Mouse (Mus musculus) midbrain, embryonic 10.5 days (tissue): ENCODE results near the gene Gpr25. TPM values are rescaled to one million over a fixed set of nuclear protein-coding genes. Genes with fewer than 3 reads are reported as not detected.

Source experiments
- DNase-seq: peaks from one replicate; pipeline ENCODE4 v3.0.0-alpha.2; 2017; ENCODE audit warnings: low spot score
- H3K27ac ChIP-seq: fragments of 300-500 bp; sonication (generic); replicated peaks from 2 replicates; pipeline ENCODE4 v1.5.1; 2016; ENCODE audit warnings: mild to moderate bottlenecking
- H3K27me3 ChIP-seq: fragments of 300-500 bp; sonication (generic); 2 replicates; pipeline ENCODE4 v1.6.1; 2016; ENCODE audit warnings: low read depth, mild to moderate bottlenecking; ENCODE audit not compliant: poor library complexity, severe bottlenecking
- H3K36me3 ChIP-seq: fragments of 300-500 bp; sonication (generic); 2 replicates; pipeline ENCODE4 v1.6.1; 2016; ENCODE audit warnings: mild to moderate bottlenecking, moderate library complexity
- H3K4me1 ChIP-seq: fragments of 300-500 bp; sonication (generic); 2 replicates; pipeline ENCODE4 v1.6.1; 2016
- H3K4me3 ChIP-seq: fragments of 300-500 bp; sonication (generic); 2 replicates; pipeline ENCODE4 v1.5.1; 2016; ENCODE audit warnings: mild to moderate bottlenecking, moderate library complexity
- H3K9me3 ChIP-seq: fragments of 300-500 bp; sonication (generic); replicated peaks from 2 replicates; pipeline ENCODE4 v1.6.1; 2016; ENCODE audit warnings: mild to moderate bottlenecking
- WGBS: fragments of 180-500 bp; shearing (Covaris S2); methylation state at CpG from one replicate; pipeline ENCODE4 v1.1.7; 2016; 5-methylcytosine and 5-hydroxymethylcytosine counted together
- polyA plus RNA-seq: library from polyadenylated mRNA; unstranded; fragments of >200 nt; fragmentation: Nextera tagmentation; extraction: Ambion mirVana; gene quantifications from 2 replicates; pipeline ENCODE4 v1.2.1, GENCODE M21; 2016

The Gpr25 gene
- polyA plus RNA-seq, 1 experiment from 2014 or later = not detected

DNA sequence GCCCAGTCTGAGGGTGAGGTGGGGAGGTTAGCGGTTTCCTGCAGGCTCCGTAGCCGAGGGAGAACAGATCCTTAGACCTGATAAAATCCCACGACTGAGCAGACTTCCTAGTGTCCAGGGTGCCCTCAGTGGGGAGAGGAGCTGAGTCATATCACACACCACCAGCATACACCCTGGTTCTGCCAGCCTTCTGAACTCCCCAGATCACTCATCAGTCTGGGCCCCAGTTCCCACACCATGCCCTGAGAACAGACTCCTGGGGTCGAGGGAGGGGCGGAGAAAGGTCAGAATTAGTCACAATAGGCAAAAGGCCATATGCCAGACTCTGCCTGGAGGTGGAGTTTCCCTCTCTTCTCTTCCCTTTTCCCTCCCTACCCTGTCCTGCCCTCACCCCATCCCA, 5.5 kb downstream of the Gpr25 start:
- Histone ChIP-seq H3K4me3 (no peak overlapping the region), H3K9me3 (no peaks in the 10 kb centered on the region), H3K27ac (peak overlapping the region; percentile 24), H3K27me3 (peaks cover 74% of the 10 kb centered on the region), H3K36me3 (no peaks in the 10 kb centered on the region), H3K4me1 (peaks cover 26% of the 10 kb centered on the region)
- 34% methylated on average over 6 of the region's 6 CpGs for WGBS
- DNase-seq = peak; percentile 24

GRCm38 (mm10) chr1:136254503-136255065, 6.1 kb downstream of the Gpr25 start:
- Histone ChIP-seq H3K27ac (peak overlapping the region; percentile 24), H3K4me1 (peaks cover 20% of the 10 kb centered on the region), H3K27me3 (peaks cover 74% of the 10 kb centered on the region), H3K9me3 (no peaks in the 10 kb centered on the region), H3K36me3 (no peaks in the 10 kb centered on the region), H3K4me3 (no peak overlapping the region)
- DNase-seq = no peak
- 90% methylated on average over 10 of the region's 10 CpGs for WGBS

- Histone ChIP-seq H3K27ac (no peak overlapping the region), H3K4me1 (peaks cover 15% of the 10 kb centered on the region), H3K36me3 (no peaks in the 10 kb centered on the region), H3K4me3 (no peak overlapping the region), H3K9me3 (no peaks in the 10 kb centered on the region), H3K27me3 (peaks cover 73% of the 10 kb centered on the region)
- no peak for DNase-seq
- 40% methylated on average over 2 of the region's 2 CpGs for WGBS
Measured at GRCm38 (mm10) chr1:136253472-136253871, 7.2 kb downstream of the Gpr25 start.

DNA sequence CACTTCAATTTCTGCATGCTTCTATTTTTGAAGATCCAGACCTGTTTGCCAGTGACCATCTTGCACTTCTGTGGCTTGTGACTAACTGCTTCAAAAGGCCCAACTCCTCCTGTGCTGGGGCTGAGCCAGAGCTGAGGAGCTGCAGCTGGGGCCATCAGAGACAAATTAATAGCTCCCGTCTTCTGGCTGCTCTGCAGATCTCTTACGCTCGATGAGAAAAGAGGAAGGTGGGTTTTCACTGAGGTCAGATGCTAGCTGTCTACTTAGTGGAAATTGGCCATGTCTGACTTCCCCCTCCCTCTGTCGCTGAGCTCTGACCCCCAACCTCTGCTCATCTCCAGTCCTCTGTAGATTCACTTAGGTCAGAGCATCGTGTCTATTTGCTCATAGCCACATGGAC, 11.0 kb downstream of the Gpr25 start:
- WGBS = 76% methylated on average over 5 of the region's 5 CpGs
- Histone ChIP-seq H3K4me3 (no peak overlapping the region), H3K27me3 (peaks cover 73% of the 10 kb centered on the region), H3K36me3 (no peaks in the 10 kb centered on the region), H3K9me3 (no peaks in the 10 kb centered on the region), H3K4me1 (peaks cover under 1% of the 10 kb centered on the region), H3K27ac (no peak overlapping the region)
- no peak for DNase-seq

GRCm38 (mm10) chr1:136247393-136247792, 13.3 kb downstream of the Gpr25 start:
- 91% methylated on average over 5 of the region's 5 CpGs for WGBS
- Histone ChIP-seq H3K27ac (no peak overlapping the region), H3K4me3 (no peak overlapping the region), H3K9me3 (no peaks in the 10 kb centered on the region), H3K4me1 (no peaks in the 10 kb centered on the region), H3K36me3 (no peaks in the 10 kb centered on the region), H3K27me3 (peaks cover 86% of the 10 kb centered on the region)
- no peak for DNase-seq

DNA sequence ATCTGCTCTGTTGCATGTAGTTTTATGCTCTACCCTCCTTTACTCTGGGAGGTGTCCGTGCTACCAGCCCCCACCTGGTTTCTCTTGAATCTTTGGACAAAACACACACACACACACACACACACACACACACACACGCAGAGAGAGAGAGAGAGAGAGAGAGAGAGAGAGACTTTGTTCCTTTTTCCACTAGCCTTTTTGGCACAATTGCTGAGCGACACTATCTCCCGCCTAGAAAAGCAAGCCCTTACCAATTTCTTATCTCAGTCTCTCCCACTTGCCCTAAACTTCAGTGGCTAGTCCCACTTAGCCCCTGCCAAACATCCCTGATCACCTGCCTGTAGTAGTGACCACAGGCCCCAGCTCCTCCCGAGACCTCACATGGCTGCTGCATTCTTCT, 16.2 kb downstream of the Gpr25 start:
- 83% methylated on average over 5 of the region's 5 CpGs for WGBS
- Histone ChIP-seq H3K36me3 (no peaks in the 10 kb centered on the region), H3K4me3 (no peak overlapping the region), H3K27ac (no peak overlapping the region), H3K27me3 (peaks cover 99% of the 10 kb centered on the region), H3K9me3 (no peaks in the 10 kb centered on the region), H3K4me1 (no peaks in the 10 kb centered on the region)
- no peak for DNase-seq

GRCm38 (mm10) chr1:136241801-136242200, 18.9 kb downstream of the Gpr25 start:
- no peak overlapping the region for H3K4me3 ChIP-seq
- H3K9me3 ChIP-seq = no peaks in the 10 kb centered on the region
- H3K27me3 ChIP-seq = peaks cover 99% of the 10 kb centered on the region
- no peak for DNase-seq
- no peak overlapping the region for H3K27ac ChIP-seq
- H3K36me3 ChIP-seq = no peaks in the 10 kb centered on the region
- no peaks in the 10 kb centered on the region for H3K4me1 ChIP-seq
- WGBS = 93% methylated on average over 7 of the region's 7 CpGs

DNA sequence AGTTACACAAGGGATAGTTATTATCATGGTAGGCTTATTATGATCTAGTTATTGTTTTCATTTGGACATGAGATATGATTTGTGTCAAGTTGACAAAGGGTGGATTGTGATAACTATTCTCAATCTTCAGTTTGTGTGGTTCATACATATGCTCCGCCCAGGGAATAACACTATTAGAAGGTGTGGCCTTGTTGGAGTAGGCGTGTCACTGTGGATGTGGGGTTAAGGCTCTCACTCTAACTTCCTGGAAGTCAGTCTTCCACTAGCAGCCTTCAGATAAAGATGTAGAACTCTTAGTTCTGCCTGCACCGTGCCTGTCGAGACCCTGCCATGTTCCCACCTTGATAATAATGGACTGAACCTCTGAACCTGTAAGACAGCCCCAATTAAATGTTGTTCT, 22.2 kb downstream of the Gpr25 start:
- Histone ChIP-seq H3K4me3 (no peak overlapping the region), H3K4me1 (peaks cover 17% of the 10 kb centered on the region), H3K36me3 (no peaks in the 10 kb centered on the region), H3K9me3 (no peaks in the 10 kb centered on the region), H3K27me3 (peaks cover 89% of the 10 kb centered on the region), H3K27ac (no peak overlapping the region)
- DNase-seq = no peak
- WGBS = 84% methylated on average over 4 of the region's 4 CpGs

DNA sequence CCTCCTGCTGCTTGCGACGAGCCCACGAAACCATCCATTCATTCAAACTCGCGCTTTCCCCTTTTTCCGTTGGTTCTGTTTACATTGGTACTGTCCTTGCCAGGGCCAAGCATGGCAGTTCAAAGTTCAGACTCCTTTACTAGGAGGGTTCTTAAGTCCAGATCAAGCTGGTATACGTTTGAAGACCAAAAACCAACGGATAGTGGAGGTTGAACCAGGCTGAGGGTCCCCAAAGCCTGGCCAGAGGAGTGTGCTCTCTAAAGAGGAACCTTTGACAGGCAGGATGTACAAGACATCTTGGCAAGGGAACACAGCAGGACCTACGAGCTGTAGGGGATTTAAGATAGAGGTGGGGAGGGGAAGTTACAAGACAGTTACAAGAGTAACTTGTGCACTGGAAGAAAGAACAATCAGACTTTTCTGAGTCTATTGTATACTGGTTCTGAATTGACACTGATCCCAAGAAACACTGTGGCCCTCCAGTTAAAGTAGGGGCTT, 26.0 kb downstream of the Gpr25 start:
- peak overlapping the region; percentile 76 for H3K4me3 ChIP-seq
- peak overlapping the region; percentile 96 for H3K27ac ChIP-seq
- no peaks in the 10 kb centered on the region for H3K9me3 ChIP-seq
- 2% methylated on average over 9 of the region's 9 CpGs for WGBS
- H3K27me3 ChIP-seq = peaks cover 82% of the 10 kb centered on the region
- no peak for DNase-seq
- H3K36me3 ChIP-seq = no peaks in the 10 kb centered on the region
- H3K4me1 ChIP-seq = peaks cover 56% of the 10 kb centered on the region

DNA sequence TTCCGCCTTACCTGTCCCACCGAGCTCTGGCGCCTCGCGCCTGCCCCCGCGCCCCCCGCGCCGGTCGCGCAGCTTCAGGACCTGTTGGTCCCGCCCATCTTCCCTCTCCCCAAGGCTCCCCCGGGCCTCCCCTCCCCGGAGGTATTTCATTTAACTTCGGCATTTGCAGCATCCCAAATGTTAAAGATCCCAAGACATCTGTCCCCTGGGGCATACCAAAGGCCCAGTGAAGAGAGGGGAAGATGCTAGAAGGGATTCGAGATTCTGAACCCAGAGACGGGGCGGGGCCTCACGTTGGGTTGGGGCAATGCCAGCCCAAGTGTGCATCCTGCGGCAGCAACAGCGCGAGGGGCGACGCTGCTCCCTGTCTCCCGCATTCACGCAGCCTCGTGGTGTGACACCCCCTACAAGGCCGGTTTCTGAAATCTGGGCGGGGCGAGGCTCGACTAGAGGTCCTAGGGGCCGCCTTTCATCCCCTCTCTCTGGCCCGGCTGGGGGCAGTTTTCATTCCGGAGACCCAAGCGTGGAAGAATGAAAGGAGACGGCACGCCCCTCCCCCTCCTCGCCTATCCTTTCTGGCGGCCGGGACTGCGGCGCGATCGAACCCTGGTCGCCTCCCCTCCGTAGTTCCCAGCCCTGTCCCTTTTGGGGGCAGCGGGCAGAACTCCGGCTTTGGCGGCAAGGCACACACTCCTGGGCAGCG, 26.6 kb downstream of the Gpr25 start, which contains the start of gene Inava:
Gene Inava, minus strand, starts transcription at position 373 of the 703 bp plus-strand sequence.
- H3K27me3 ChIP-seq = peaks cover 82% of the 10 kb centered on the region
- no peaks in the 10 kb centered on the region for H3K36me3 ChIP-seq
- peak within 1 kb of the TSS; percentile 76 for H3K4me3 ChIP-seq
- DNase-seq = peak; percentile 93
- WGBS = under 1% methylated on average over 46 of the region's 51 CpGs
- peak within 1 kb of the TSS; percentile 96 for H3K27ac ChIP-seq
- peaks cover 62% of the 10 kb centered on the region for H3K4me1 ChIP-seq
- no peaks in the 10 kb centered on the region for H3K9me3 ChIP-seq

- Histone ChIP-seq H3K27ac (peak overlapping the region; percentile 96), H3K27me3 (peaks cover 82% of the 10 kb centered on the region), H3K9me3 (no peaks in the 10 kb centered on the region), H3K4me3 (peak overlapping the region; percentile 76), H3K36me3 (no peaks in the 10 kb centered on the region), H3K4me1 (peaks cover 70% of the 10 kb centered on the region)
- WGBS = under 1% methylated on average over 23 of the region's 23 CpGs
- peak; percentile 67 for DNase-seq
Measured at GRCm38 (mm10) chr1:136232986-136233790, 27.5 kb downstream of the Gpr25 start.

DNA sequence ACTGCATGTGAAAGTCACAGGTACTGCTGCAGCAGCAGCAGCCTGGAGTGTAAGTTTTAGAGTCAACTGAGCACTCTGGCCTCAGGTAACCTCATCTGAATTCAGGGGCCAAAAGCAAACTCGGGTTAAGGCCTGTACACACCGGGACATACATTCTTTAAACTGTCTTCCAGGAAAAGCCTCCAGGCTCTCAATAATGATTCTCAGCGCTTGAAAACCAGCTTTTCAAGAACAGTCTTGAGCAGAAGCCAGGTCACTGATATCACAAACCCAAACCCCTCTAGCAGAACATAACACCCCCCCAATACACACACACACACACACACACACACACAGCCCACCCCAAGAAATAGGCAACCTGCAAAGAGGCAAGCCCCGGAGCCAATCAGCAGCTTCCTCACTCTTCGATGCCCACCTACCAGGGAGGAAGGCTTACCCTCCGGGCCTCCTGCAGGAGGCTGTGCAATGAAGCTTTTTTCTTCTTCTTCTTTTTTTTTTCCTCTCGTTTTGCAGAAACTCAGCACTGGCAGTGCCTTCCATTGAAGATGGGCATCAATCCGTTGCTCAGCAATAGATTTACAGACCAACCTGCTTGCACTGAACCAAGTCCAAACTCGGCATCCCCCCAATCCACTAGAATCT, 28.3 kb downstream of the Gpr25 start:
- Histone ChIP-seq H3K27ac (peak overlapping the region; percentile 96), H3K4me1 (peaks cover 76% of the 10 kb centered on the region), H3K9me3 (no peaks in the 10 kb centered on the region), H3K4me3 (peak overlapping the region; percentile 76), H3K36me3 (peaks cover 1% of the 10 kb centered on the region), H3K27me3 (peaks cover 83% of the 10 kb centered on the region)
- 1% methylated on average over 9 of the region's 9 CpGs for WGBS
- peak; percentile 47 for DNase-seq
